Mouse (Mus musculus): ENCODE results near the gene Rbpms2.

GRCm38 (mm10) chr9:65592721-65593120 lies 36.7 kb upstream of the Rbpms2 start:
- TF ChIP-seq CTCF (IDR thresholded peaks at IDR 0.05; ENCODE audit: borderline replicate concordance, insufficient read depth, low read depth, low read length) (no peak), POLR2A (IDR thresholded peaks at IDR 0.05; ENCODE audit: borderline replicate concordance, insufficient read depth, low read length) (no peak)
